ENCODE assay signal across 9 mouse cellular contexts in genomic region chr3:45377391-45377998, GRCm38 (mm10). TPM values are rescaled to one million over a fixed set of nuclear protein-coding genes. Genes with fewer than 3 reads are reported as not detected.
DNase-seq lines count a peak whose midpoint lies in the region; ATAC-seq and TF ChIP-seq lines count a peak whose summit lies in the region.
"Had no signal": no experiment of that assay in that cellular context is flagged by ENCODE, and none has a peak within 500 bp of the region (broad histone marks: within the 10 kb centered on the region; RNA-seq: fewer than 3 reads in every experiment).

No protein-coding gene starts in this region.

- H3K4me3 ChIP-seq in heart, embryonic 10.5 days: peak overlapping the region; percentile 67
- peak overlapping the region; percentile 40 for H3K4me3 ChIP-seq in bone marrow macrophage, adult 2 months (ENCODE audit: insufficient read depth, low read length)
- peak overlapping the region; percentile 59 for H3K4me3 ChIP-seq in forebrain, embryonic 13.5 days
- H3K4me3 ChIP-seq in intestine, embryonic 16.5 days (ENCODE audit: low read length): peak overlapping the region; percentile 60
- peak overlapping the region; percentile 35 for H3K4me3 ChIP-seq in liver, embryonic 12.5 days

- H3K9me3 ChIP-seq in heart, embryonic 10.5 days: no peaks in the 10 kb centered on the region
- no peaks in the 10 kb centered on the region for H3K9me3 ChIP-seq in forebrain, embryonic 13.5 days (replicated peaks)
- no peaks in the 10 kb centered on the region for H3K9me3 ChIP-seq in intestine, embryonic 16.5 days (ENCODE audit: control insufficient read depth, low read length)
- H3K9me3 ChIP-seq in liver, embryonic 12.5 days (replicated peaks): no peaks in the 10 kb centered on the region

- peaks cover 36% of the 10 kb centered on the region for H3K4me1 ChIP-seq in heart, embryonic 10.5 days
- H3K4me1 ChIP-seq in bone marrow macrophage, adult 2 months (ENCODE audit: control insufficient read depth, insufficient read depth, low read length): no peaks in the 10 kb centered on the region
- peaks cover 10% of the 10 kb centered on the region; the same call in 1 of the 2 replicates for H3K4me1 ChIP-seq in forebrain, embryonic 13.5 days
- peaks cover 29% of the 10 kb centered on the region for H3K4me1 ChIP-seq in intestine, embryonic 16.5 days (ENCODE audit: control insufficient read depth, insufficient read depth, low read length)
- H3K4me1 ChIP-seq in liver, embryonic 12.5 days: peaks cover 8% of the 10 kb centered on the region; the same call in 1 of the 2 replicates

- no peaks in the 10 kb centered on the region for H3K36me3 ChIP-seq in heart, embryonic 10.5 days
- H3K36me3 ChIP-seq in forebrain, embryonic 13.5 days (ENCODE audit: poor library complexity, severe bottlenecking): no peaks in the 10 kb centered on the region
- H3K36me3 ChIP-seq in intestine, embryonic 16.5 days (ENCODE audit: control insufficient read depth, insufficient read depth, low read length): no peaks in the 10 kb centered on the region
- H3K36me3 ChIP-seq in liver, embryonic 12.5 days: no peaks in the 10 kb centered on the region
- H3K36me3 ChIP-seq: G1E had no signal

- intact Hi-C loops in heart, postnatal 25 days (cut with DNase I): no loop called here

- TF ChIP-seq POLR2A in bone marrow macrophage, adult 2 months (IDR thresholded peaks at IDR 0.05; ENCODE audit: borderline replicate concordance, low read depth, low read length): no peak

- peak; percentile 46 for ATAC-seq in forebrain, embryonic 13.5 days
- peak; percentile 13 for ATAC-seq in intestine, embryonic 16.5 days
- no peak for ATAC-seq in liver, embryonic 12.5 days

- under 1% methylated on average over 26 of the region's 26 CpGs for WGBS in heart, embryonic 10.5 days
- 0% methylated on average over 26 of the region's 26 CpGs for WGBS in forebrain, embryonic 13.5 days
- under 1% methylated on average over 26 of the region's 26 CpGs for WGBS in intestine, embryonic 16.5 days
- WGBS in liver, embryonic 12.5 days (ENCODE audit: insufficient replicate concordance): under 1% methylated on average over 26 of the region's 26 CpGs

- H3K27ac ChIP-seq in heart, embryonic 10.5 days: no peak overlapping the region
- H3K27ac ChIP-seq in bone marrow macrophage, adult 2 months (ENCODE audit: insufficient read depth, low read depth, low read length): no peak overlapping the region
- H3K27ac ChIP-seq in forebrain, embryonic 13.5 days: peak overlapping the region; percentile 84
- H3K27ac ChIP-seq in intestine, embryonic 16.5 days (ENCODE audit: low read length): no peak overlapping the region
- H3K27ac ChIP-seq in liver, embryonic 12.5 days: no peak overlapping the region

- TF ChIP-seq CTCF in bone marrow macrophage, adult 2 months (IDR thresholded peaks at IDR 0.05; ENCODE audit: low read depth, low read length): no peak

- DNase-seq in heart, embryonic 10.5 days (ENCODE audit: low spot score): no peak
- DNase-seq in heart, postnatal 25 days (ENCODE audit: low spot score): no peak
- peak; percentile 77 to 79 for DNase-seq in right cerebral cortex, postnatal 10 days (ENCODE audit: low spot score in 2 of 2)
- DNase-seq in thymus, postnatal 25 days: no peak

- H3K27me3 ChIP-seq in heart, embryonic 10.5 days (ENCODE audit: insufficient read depth, poor library complexity, severe bottlenecking): peaks cover 44% of the 10 kb centered on the region
- H3K27me3 ChIP-seq in forebrain, embryonic 13.5 days: no peaks in the 10 kb centered on the region
- peaks cover 37% of the 10 kb centered on the region for H3K27me3 ChIP-seq in intestine, embryonic 16.5 days (replicated peaks; ENCODE audit: control insufficient read depth, insufficient read depth, low read length)
- peaks cover 80% of the 10 kb centered on the region for H3K27me3 ChIP-seq in liver, embryonic 12.5 days (replicated peaks)

- H3K4me2 ChIP-seq in forebrain, embryonic 13.5 days: peak overlapping the region; percentile 94
- peak overlapping the region; percentile 99 for H3K4me2 ChIP-seq in intestine, embryonic 16.5 days (ENCODE audit: low read depth, low read length)
- H3K4me2 ChIP-seq in liver, embryonic 12.5 days: peak overlapping the region; percentile 66

- peak overlapping the region; percentile 83 for H3K9ac ChIP-seq in forebrain, embryonic 13.5 days
- H3K9ac ChIP-seq in intestine, embryonic 16.5 days (ENCODE audit: low read depth, low read length): peak overlapping the region; percentile 60; the same call in 1 of the 2 replicates
- H3K9ac ChIP-seq in liver, embryonic 12.5 days: no peak overlapping the region

RNA-seq across cellular contexts. Expression of gene Pcdh10, which starts 0.7 kb away (rescaled TPM):
- polyA plus RNA-seq in heart, embryonic 10.5 days (2016; fragmentation: Nextera tagmentation; extraction: Ambion mirVana): 0.22 and 0.40 TPM in 2 replicates
- under 1 TPM in 1 of 2 experiments, not detected in 1; 0.06 TPM for total RNA-seq in heart, postnatal 25 days (2021)
- polyA plus RNA-seq in bone marrow macrophage, adult 2 months (2012; ENCODE audit: insufficient read depth, insufficient read length, missing spikeins): not detected in 2 replicates
- 9.6 and 9.7 TPM in 2 replicates for polyA plus RNA-seq in forebrain, embryonic 13.5 days (2015; fragmentation: Nextera tagmentation; extraction: Ambion mirVana)
- 0.49 and 0.50 TPM in 2 replicates for polyA plus RNA-seq in intestine, embryonic 16.5 days (2015; fragmentation: Nextera tagmentation; extraction: Ambion mirVana)
- polyA plus RNA-seq in liver, embryonic 12.5 days (2016; fragmentation: Nextera tagmentation; extraction: Ambion mirVana): 0.05 and 0.14 TPM in 2 replicates
- polyA plus RNA-seq: G1E had no signal

Comparison
In these comparisons a context has a peak if more than half of its experiments do, and no peak if none do; other contexts are left out.
1. DNase-seq: peak in right cerebral cortex, postnatal 10 days (2 of 2); none in heart, embryonic 10.5 days (single experiment), heart, postnatal 25 days (single experiment) and thymus, postnatal 25 days (single experiment).
2. Peak in every context shown above with its lines, with median percentiles within 50 percentile points of each other: H3K4me3 ChIP-seq and H3K4me2 ChIP-seq.